Mouse (Mus musculus) heart, adult 2 months (tissue): ENCODE measurements at regions not wholly inside any gene's neighbourhood (a gene's known extent, or its start where the extent isn't known, plus 50 kb on each side); places are given as distances from the start of the nearest gene placed in this dataset.

Experiments used
- CTCF ChIP-seq: fragments of 200-600 bp; IDR thresholded peaks from 2 replicates; pipeline ENCODE4 v1.8.1; 2022; ENCODE audit warnings: antibody characterized with exemption, mild to moderate bottlenecking, moderate library complexity
- POLR2A ChIP-seq: fragments of 200-500 bp; IDR thresholded peaks from 2 replicates; pipeline ENCODE4 v1.6.1; 2011; ENCODE audit warnings: mild to moderate bottlenecking, low read depth, low read length, control low read depth; ENCODE audit not compliant: insufficient read depth

- TF ChIP-seq POLR2A: no peak
- no peak for TF ChIP-seq CTCF
Measured at GRCm38 (mm10) chr6:66206197-66206925, 254.0 kb downstream of the 4930544G11Rik start.
